Comparison of ENCODE assay signal across 23 mouse cellular contexts in genomic region chr13:78095071-78095973, GRCm38 (mm10).
DNase-seq lines count a peak whose midpoint lies in the region; ATAC-seq and TF ChIP-seq lines count a peak whose summit lies in the region.
"Had no signal": no experiment of that assay in that cellular context is flagged by ENCODE, and none has a peak within 500 bp of the region (broad histone marks: within the 10 kb centered on the region; RNA-seq: fewer than 3 reads in every experiment).

No protein-coding gene starts in this region.

- H3K36me3 ChIP-seq in MEL (ENCODE audit: control insufficient read depth in 1 of 2, insufficient read depth in 2 of 2, low read length in 2 of 2) = peaks cover 0 to 19% of the 10 kb centered on the region in 2 experiments; a peak in 2 of 4 replicates
- H3K36me3 ChIP-seq: embryonic facial prominence, embryonic 12.5 days; embryonic facial prominence, embryonic 15.5 days; hindbrain, embryonic 10.5 days; hindbrain, embryonic 13.5 days; intestine, embryonic 15.5 days had no signal

- H3K27ac ChIP-seq in MEL (ENCODE audit: control insufficient read depth, low read depth, low read length) = peak overlapping the region; percentile 1; the same call in 1 of the 2 replicates
- H3K27ac ChIP-seq: embryonic facial prominence, embryonic 12.5 days; embryonic facial prominence, embryonic 15.5 days; hindbrain, embryonic 10.5 days; hindbrain, embryonic 13.5 days; intestine, embryonic 15.5 days had no signal

- no peak overlapping the region for H3K4me3 ChIP-seq in MEL (ENCODE audit: control insufficient read depth in 1 of 2, insufficient read depth in 1 of 2, low read depth in 2 of 2, low read length in 2 of 2)
- H3K4me3 ChIP-seq: embryonic facial prominence, embryonic 12.5 days; embryonic facial prominence, embryonic 15.5 days; hindbrain, embryonic 10.5 days; hindbrain, embryonic 13.5 days; intestine, embryonic 15.5 days had no signal

- DNase-seq in frontal cortex, postnatal 10 days (ENCODE audit: low spot score in 2 of 2) = no peak
- DNase-seq in MEL (ENCODE audit: low read depth, low spot score) = peak; percentile 57
- peak; percentile 62 for DNase-seq in telencephalon, adult 2 months (ENCODE audit: low read depth, low spot score)
- no peak for DNase-seq in layer of hippocampus, adult 9-10 months (ENCODE audit: low spot score)
- no peak for DNase-seq in cerebellum, postnatal 36 days
- DNase-seq: adrenal gland, postnatal 10 days; adrenal gland, postnatal 36 days; cerebellum, adult 11 months; cerebellum, adult 2 months; cerebellum, adult 9-11 months; gastrocnemius, postnatal 25 days; kidney, adult 11 months had no signal

- no peak for TF ChIP-seq CTCF in MEL (IDR thresholded peaks at IDR 0.05 in 2 of 3, conservative IDR thresholded peaks at IDR 0.05 in 1 of 3; ENCODE audit: control insufficient read depth in 1 of 3, insufficient read depth in 1 of 3, low read depth in 2 of 3, low read length in 3 of 3, poor library complexity in 1 of 3, severe bottlenecking in 1 of 3)

- no peaks in the 10 kb centered on the region for H3K27me3 ChIP-seq in MEL (ENCODE audit: control insufficient read depth in 1 of 2, insufficient read depth in 2 of 2, low read length in 2 of 2)
- H3K27me3 ChIP-seq: embryonic facial prominence, embryonic 12.5 days; embryonic facial prominence, embryonic 15.5 days; hindbrain, embryonic 13.5 days; intestine, embryonic 15.5 days had no signal

- H3K4me1 ChIP-seq in MEL (ENCODE audit: control insufficient read depth in 1 of 2, insufficient read depth in 2 of 2, low read length in 2 of 2) = peaks cover 5 to 6% of the 10 kb centered on the region in 2 experiments; a peak in 2 of 4 replicates
- H3K4me1 ChIP-seq: embryonic facial prominence, embryonic 12.5 days; hindbrain, embryonic 13.5 days; intestine, embryonic 15.5 days had no signal

- TF ChIP-seq POLR2A in MEL (IDR thresholded peaks at IDR 0.05; ENCODE audit: control insufficient read depth in 1 of 2, insufficient read depth in 1 of 2, low read depth in 1 of 2, low read length in 2 of 2, poor library complexity in 1 of 2) = no peak

- no peaks in the 10 kb centered on the region for H3K79me2 ChIP-seq in MEL (ENCODE audit: control insufficient read depth, insufficient read depth, low read length, poor library complexity)

- no peaks in the 10 kb centered on the region for H3K9me3 ChIP-seq in MEL (replicated peaks; ENCODE audit: insufficient read depth, low read length)
- H3K9me3 ChIP-seq: embryonic facial prominence, embryonic 12.5 days; embryonic facial prominence, embryonic 15.5 days; hindbrain, embryonic 13.5 days; intestine, embryonic 15.5 days had no signal

- peak in 1 of 2 experiments; percentile 60; a peak in 1 of 4 replicates for TF ChIP-seq EP300 in MEL (IDR thresholded peaks at IDR 0.05; ENCODE audit: low read depth in 1 of 2, low read length in 2 of 2)

- no peak for TF ChIP-seq RAD21 in MEL (IDR thresholded peaks at IDR 0.05; ENCODE audit: low read depth, low read length)

- H3K9ac ChIP-seq in MEL (ENCODE audit: control insufficient read depth, low read depth, low read length, poor library complexity, severe bottlenecking) = no peak overlapping the region
- H3K9ac ChIP-seq: embryonic facial prominence, embryonic 12.5 days; embryonic facial prominence, embryonic 15.5 days; hindbrain, embryonic 13.5 days; intestine, embryonic 15.5 days had no signal

- peak; percentile 64 for ATAC-seq in frontal cortex, adult (ENCODE audit: low TSS enrichment)
- ATAC-seq in granulocyte monocyte progenitor cell, adult 5-6 weeks (replicated peaks; ENCODE audit: poor library complexity, severe bottlenecking) = peak; percentile 48; the same call in 1 of the 2 replicates
- ATAC-seq: activated CD4-positive, CD25-positive, alpha-beta regulatory T cell, adult 4 months; CD4-positive, CD25-positive, alpha-beta regulatory T cell, adult 4 months; forebrain, embryonic 14.5 days; hindbrain, embryonic 16.5 days; intestine, embryonic 15.5 days had no signal

TF ChIP-seq in MEL, 35 proteins besides CTCF, POLR2A, EP300 and RAD21:
- TF ChIP-seq HCFC1 (IDR thresholded peaks at IDR 0.05; ENCODE audit: low read depth, low read length) (no peak), TAL1 (IDR thresholded peaks at IDR 0.05; ENCODE audit: low read length) (no peak), ETS1 (IDR thresholded peaks at IDR 0.05; ENCODE audit: low read depth, low read length) (peak; percentile 55; the same call in 1 of the 2 replicates), USF2 (IDR thresholded peaks at IDR 0.05; ENCODE audit: borderline replicate concordance in 1 of 2, insufficient read depth in 1 of 2, low read depth in 1 of 2, low read length in 2 of 2) (no peak), ZNF384 (IDR thresholded peaks at IDR 0.05; ENCODE audit: low read depth, low read length) (no peak)

Comparison
In these comparisons a context has a peak if more than half of its experiments do, and no peak if none do; other contexts are left out.
1. DNase-seq: peak in MEL (single experiment) and telencephalon, adult 2 months (single experiment); none in frontal cortex, postnatal 10 days (0 of 2), layer of hippocampus, adult 9-10 months (single experiment) and cerebellum, postnatal 36 days (0 of 2).